Mouse (Mus musculus): ENCODE measurements around the gene Etv3. TPM values are rescaled to one million over a fixed set of nuclear protein-coding genes. Genes with fewer than 3 reads are reported as not detected.
"Not testable (repeated sequence)": the region's sequence is repeated elsewhere in the genome, so short reads cannot be mapped to it uniquely, and the experiment has no call there.

The Etv3 gene
- total and polyA plus RNA-seq, 2 experiments from 2014 or later, result 7.8 to 14.2 TPM

DNA sequence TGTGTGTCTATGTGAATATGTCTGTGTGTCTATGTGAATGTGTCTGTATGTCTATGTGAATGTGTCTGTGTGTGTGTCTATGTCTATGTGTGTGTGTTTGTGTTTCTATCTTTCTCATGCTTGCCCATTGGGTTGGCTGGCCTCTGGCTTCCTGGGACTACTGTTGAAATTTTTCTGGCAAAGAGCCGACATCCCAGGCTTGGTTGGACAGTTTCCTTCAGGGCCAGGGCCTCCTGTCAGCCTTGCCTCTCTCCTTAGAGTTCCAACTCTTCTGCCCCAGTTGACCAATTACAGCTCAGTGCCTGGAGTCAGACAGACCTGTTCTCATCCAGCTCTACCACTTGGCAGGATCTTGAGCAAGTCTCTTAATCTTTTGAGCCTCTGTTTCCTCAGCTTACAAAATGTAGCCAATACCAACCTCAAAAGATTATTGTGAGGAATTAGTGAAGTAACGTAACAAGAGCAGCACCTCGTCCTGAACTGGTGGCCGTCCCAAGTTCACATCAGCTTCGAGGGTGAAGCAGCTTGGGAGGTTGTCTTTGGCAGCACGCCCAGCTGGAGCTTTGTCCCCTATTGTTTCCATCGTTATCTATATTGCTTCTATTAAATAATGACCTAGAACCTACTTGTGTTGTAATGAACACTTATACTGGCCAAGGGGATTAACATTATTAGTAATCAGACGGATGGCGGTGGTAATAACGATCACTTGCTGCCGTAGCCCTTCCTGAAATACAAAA, 28.2 kb downstream of the Etv3 start:
- ATAC-seq (ENCODE audit: insufficient read depth, low read depth) (no peak), DNase-seq (ENCODE audit: low spot score) (peak; percentile 16)
- WGBS, result 21% methylated on average over 11 of the region's 11 CpGs
- H3K4me3 ChIP-seq (ENCODE audit: low read depth, low read length), result no peak overlapping the region
- no peak overlapping the region for H3K9ac ChIP-seq (replicated peaks; ENCODE audit: low read depth, low read length)
- no peaks in the 10 kb centered on the region for H3K9me3 ChIP-seq (replicated peaks; ENCODE audit: control insufficient read depth, low read length)
- TF ChIP-seq EP300 (IDR thresholded peaks at IDR 0.05; ENCODE audit: low read depth) (no peak), CTCF (IDR thresholded peaks at IDR 0.05; ENCODE audit: low read depth) (no peak)
- H3K36me3 ChIP-seq (replicated peaks; ENCODE audit: control insufficient read depth, insufficient read depth, low read length), result no peaks in the 10 kb centered on the region
- H3K4me2 ChIP-seq (ENCODE audit: low read depth, low read length), result no peak overlapping the region
- peaks cover 9% of the 10 kb centered on the region for H3K27me3 ChIP-seq (ENCODE audit: control insufficient read depth, insufficient read depth, low read length)
- H3K27ac ChIP-seq (ENCODE audit: low read depth), result no peak overlapping the region
- peaks cover 13% of the 10 kb centered on the region for H3K4me1 ChIP-seq (ENCODE audit: control insufficient read depth, insufficient read depth)

DNA sequence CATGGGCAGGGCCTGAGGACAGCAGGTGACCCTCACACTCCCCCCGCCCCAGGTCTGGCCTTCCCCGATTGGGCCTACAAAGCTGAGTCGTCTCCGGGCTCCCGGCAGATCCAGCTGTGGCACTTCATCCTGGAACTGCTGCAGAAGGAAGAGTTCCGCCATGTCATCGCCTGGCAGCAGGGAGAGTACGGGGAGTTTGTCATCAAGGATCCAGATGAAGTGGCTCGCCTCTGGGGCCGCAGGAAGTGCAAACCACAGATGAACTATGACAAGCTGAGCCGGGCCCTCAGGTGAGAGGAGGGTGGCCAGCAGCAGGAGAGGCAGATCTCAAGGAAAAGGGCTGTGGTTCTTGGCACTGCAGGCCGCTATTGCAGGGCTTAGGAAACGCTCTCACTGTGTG, 29.7 kb downstream of the Etv3 start:
- not testable (repeated sequence) for H3K27me3 ChIP-seq (ENCODE audit: control insufficient read depth, insufficient read depth, low read length); DNase-seq (ENCODE audit: low spot score)
- WGBS, result 81% methylated on average over 9 of the region's 13 CpGs

DNA sequence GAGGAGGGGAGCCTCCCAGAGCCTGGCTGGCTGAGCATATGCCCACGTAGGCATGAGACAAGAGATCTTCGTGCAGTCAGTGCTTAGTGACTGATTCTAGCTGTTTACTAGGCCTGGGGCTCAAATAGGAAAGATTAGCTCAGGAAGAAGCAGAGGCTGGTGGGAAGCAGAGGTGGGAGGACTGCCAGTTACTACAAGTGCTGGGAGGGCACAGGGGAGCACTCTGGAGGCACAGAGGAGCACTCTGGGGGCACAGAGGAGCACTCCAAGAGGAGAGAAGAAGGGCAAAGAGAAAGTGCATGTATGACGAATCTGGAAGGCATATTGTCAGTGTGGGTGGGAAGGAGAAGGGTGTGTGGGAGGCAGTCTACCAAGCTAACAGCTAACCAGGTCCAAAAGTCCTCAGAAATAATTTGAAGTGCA, 30.9 kb downstream of the Etv3 start:
- no peaks in the 10 kb centered on the region for H3K36me3 ChIP-seq (replicated peaks; ENCODE audit: control insufficient read depth, insufficient read depth, low read length)
- no peak overlapping the region for H3K9ac ChIP-seq (replicated peaks; ENCODE audit: low read depth, low read length)
- no peak overlapping the region for H3K27ac ChIP-seq (ENCODE audit: low read depth)
- peaks cover 13% of the 10 kb centered on the region for H3K4me1 ChIP-seq (ENCODE audit: control insufficient read depth, insufficient read depth)
- no peaks in the 10 kb centered on the region for H3K9me3 ChIP-seq (replicated peaks; ENCODE audit: control insufficient read depth, low read length)
- no peak overlapping the region for H3K4me2 ChIP-seq (ENCODE audit: low read depth, low read length)
- WGBS, result 44% methylated on average over 3 of the region's 3 CpGs
- no peak for DNase-seq (ENCODE audit: low spot score)
- no peaks in the 10 kb centered on the region; the same call in 1 of the 2 replicates for H3K27me3 ChIP-seq (ENCODE audit: control insufficient read depth, insufficient read depth, low read length)
- TF ChIP-seq EP300 (IDR thresholded peaks at IDR 0.05; ENCODE audit: low read depth), result no peak
- no peak overlapping the region for H3K4me3 ChIP-seq (ENCODE audit: low read depth, low read length)
- no peak for ATAC-seq (ENCODE audit: insufficient read depth, low read depth)

More for the DNA sequence above, 29.7 kb downstream of the Etv3 start:
- not testable (repeated sequence) for H3K9me3 ChIP-seq (replicated peaks; ENCODE audit: control insufficient read depth, low read length); H3K36me3 ChIP-seq (replicated peaks; ENCODE audit: control insufficient read depth, insufficient read depth, low read length); H3K9ac ChIP-seq (replicated peaks; ENCODE audit: low read depth, low read length); H3K4me3 ChIP-seq (ENCODE audit: low read depth, low read length); H3K27ac ChIP-seq (ENCODE audit: low read depth); ATAC-seq (ENCODE audit: insufficient read depth, low read depth); H3K4me2 ChIP-seq (ENCODE audit: low read depth, low read length)
- H3K4me1 ChIP-seq (ENCODE audit: control insufficient read depth, insufficient read depth), result peaks cover 13% of the 10 kb centered on the region

DNA sequence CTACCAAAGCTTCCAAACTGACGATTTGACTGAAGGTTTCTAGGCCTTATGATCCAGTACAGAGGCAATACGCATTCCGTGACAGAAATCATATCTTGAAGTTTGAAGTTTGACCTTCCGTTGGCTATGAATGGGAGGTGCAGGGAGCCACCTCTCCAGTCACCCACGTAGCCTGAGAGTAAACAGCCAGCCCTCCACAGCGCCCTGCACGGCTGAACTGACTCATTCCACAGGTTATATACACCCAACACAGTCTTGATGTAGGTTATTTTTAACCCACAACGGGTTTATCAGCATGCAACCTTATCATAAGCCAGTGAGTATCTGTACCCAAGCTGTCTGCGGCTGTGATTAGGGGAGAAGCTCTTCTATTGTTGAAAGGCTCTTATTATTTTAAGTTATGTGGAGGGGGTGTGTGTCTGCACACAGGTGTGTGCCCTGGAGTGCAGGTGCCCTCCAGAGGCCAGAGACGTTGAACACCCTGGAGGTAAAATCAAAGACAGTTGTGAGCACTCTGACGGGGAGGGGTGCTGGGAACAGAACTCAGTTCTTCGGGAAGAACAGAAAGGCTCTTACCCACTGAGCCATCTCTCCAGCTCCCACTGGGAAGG, 31.6 kb downstream of the Etv3 start:
- no peaks in the 10 kb centered on the region for H3K9me3 ChIP-seq (replicated peaks; ENCODE audit: control insufficient read depth, low read length)
- H3K4me3 ChIP-seq (ENCODE audit: low read depth, low read length), result no peak overlapping the region
- DNase-seq (ENCODE audit: low spot score) (peak; percentile 18), ATAC-seq (ENCODE audit: insufficient read depth, low read depth) (peak; percentile 60; the same call in 1 of the 2 replicates)
- H3K9ac ChIP-seq (replicated peaks; ENCODE audit: low read depth, low read length), result no peak overlapping the region
- 0 out of 2 replicates have a peak overlapping the region, but pooled peaks have one; percentile 21 for H3K27ac ChIP-seq (ENCODE audit: low read depth)
- H3K4me2 ChIP-seq (ENCODE audit: low read depth, low read length), result no peak overlapping the region
- TF ChIP-seq EP300 (IDR thresholded peaks at IDR 0.05; ENCODE audit: low read depth), result no peak
- TF ChIP-seq CTCF (IDR thresholded peaks at IDR 0.05; ENCODE audit: low read depth), result no peak
- no peaks in the 10 kb centered on the region for H3K36me3 ChIP-seq (replicated peaks; ENCODE audit: control insufficient read depth, insufficient read depth, low read length)
- H3K27me3 ChIP-seq (ENCODE audit: control insufficient read depth, insufficient read depth, low read length), result no peaks in the 10 kb centered on the region; the same call in 1 of the 2 replicates
- peaks cover 13% of the 10 kb centered on the region for H3K4me1 ChIP-seq (ENCODE audit: control insufficient read depth, insufficient read depth)
- WGBS, result 31% methylated on average over 12 of the region's 12 CpGs

DNA sequence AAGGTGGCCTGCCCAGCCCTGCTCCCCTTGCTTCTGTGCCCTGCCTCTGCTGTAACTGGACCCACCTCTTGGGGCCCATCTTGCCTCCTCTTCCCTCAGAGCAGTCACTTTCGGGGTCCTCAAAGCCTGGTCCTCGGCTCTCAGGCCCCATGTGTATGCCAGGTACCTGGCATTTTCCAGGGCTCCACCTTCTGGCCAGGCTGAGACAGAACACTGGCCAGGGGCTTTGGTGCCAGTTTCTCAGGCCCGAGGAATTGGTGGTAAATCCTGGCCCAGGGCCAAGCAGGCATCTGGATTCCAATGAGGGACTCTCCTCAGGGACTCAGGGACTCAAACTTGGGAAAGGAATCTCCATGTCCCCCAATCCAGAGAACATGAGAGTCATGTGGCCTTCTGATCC, 34.9 kb downstream of the Etv3 start:
- Histone ChIP-seq H3K36me3 (replicated peaks; ENCODE audit: control insufficient read depth, insufficient read depth, low read length) (no peaks in the 10 kb centered on the region), H3K27ac (ENCODE audit: low read depth) (no peak overlapping the region), H3K27me3 (ENCODE audit: control insufficient read depth, insufficient read depth, low read length) (no peaks in the 10 kb centered on the region), H3K4me2 (ENCODE audit: low read depth, low read length) (no peak overlapping the region), H3K9ac (replicated peaks; ENCODE audit: low read depth, low read length) (no peak overlapping the region), H3K4me3 (ENCODE audit: low read depth, low read length) (no peak overlapping the region), H3K9me3 (replicated peaks; ENCODE audit: control insufficient read depth, low read length) (no peaks in the 10 kb centered on the region), H3K4me1 (ENCODE audit: control insufficient read depth, insufficient read depth) (0 out of 2 replicates have a peak, but pooled peaks cover 4% of the 10 kb centered on the region)
- no peak for ATAC-seq (ENCODE audit: insufficient read depth, low read depth)
- WGBS, result 51% methylated on average over 3 of the region's 3 CpGs
- TF ChIP-seq CTCF (IDR thresholded peaks at IDR 0.05; ENCODE audit: low read depth) (peak; percentile 32; the same call in 1 of the 2 replicates), EP300 (IDR thresholded peaks at IDR 0.05; ENCODE audit: low read depth) (no peak)
- no peak for DNase-seq (ENCODE audit: low spot score)
